Mouse (Mus musculus) c-Kit-positive CD71-negative TER-119-negative erythroid progenitor cells, embryonic 14.5 days (primary cell): ENCODE measurements around the gene Fndc5.
A peak's percentile ranks its signal among the peaks of the same experiment; 100 is the strongest.

Experiments
- DNase-seq: peaks from one replicate; pipeline ENCODE4 v3.0.0-alpha.2; 2013; ENCODE audit warnings: low read depth

Fndc5 gene

DNA sequence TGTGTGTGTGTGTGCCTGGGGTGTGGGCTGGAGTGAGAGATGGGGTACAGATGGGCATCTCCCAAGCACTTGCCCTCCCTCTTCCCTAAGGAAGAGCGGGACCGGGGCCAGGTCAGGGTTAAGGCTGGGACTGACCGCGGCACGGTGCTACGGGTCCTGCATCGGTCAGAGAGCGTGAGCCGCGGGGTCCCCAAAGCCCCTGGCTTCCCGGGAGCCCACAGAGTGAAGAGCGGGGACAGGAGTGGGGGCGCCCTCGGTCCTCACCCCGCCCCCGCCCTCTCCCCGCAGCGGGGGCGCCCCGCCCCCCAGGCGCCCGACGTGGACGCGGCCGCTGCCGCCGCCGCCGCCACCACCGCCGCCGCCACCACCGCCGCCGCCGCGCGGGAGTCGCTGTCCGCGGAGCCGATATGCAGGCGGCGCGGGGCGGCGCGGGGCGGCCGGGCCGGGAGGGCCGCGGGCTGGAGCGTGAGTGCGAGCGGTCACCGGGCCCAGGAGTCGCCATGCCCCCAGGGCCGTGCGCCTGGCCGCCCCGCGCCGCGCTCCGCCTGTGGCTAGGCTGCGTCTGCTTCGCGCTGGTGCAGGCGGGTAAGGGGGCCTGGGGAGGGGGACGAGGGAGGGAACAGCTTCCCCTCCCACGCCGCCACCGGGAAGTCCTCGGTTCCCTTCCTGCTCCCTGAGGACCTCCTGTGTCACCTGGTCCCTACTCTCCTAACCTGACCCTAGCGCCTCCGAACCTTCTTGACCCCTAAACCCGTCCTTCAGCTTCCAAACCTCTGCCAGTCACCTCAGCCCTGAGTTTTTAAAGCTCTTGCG, at the start of gene Fndc5:
TSS of gene Fndc5 (plus strand) at position 421 of the 813 bp plus-strand sequence.
- DNase-seq = no peak

GRCm38 (mm10) chr4:129087850-129088249, 48.9 kb upstream of the Fndc5 start:
- no peak for DNase-seq

- DNase-seq = no peak
Measured at GRCm38 (mm10) chr4:129095276-129095675, 41.5 kb upstream of the Fndc5 start.

DNA sequence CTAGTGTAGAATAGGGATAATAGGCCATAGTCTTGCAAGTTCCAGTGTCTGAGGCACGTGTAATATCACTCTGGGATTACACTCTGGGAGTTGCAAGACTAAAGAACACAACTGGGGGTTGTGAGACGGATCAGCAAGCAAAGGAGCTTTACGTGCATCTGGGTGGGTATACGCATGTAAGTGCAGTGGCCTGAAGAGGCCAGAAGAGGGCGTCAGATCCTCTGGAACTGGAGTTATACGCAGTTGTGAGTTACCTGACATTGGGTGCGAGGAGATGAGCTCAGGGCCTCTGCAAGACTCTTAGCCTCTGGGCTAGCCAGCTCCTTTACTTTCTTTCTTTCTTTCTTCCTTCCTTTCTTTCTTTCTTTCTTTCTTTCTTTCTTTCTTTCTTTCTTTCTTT, 39.8 kb upstream of the Fndc5 start:
- no peak for DNase-seq

GRCm38 (mm10) chr4:129102133-129102829, 34.5 kb upstream of the Fndc5 start:
- DNase-seq = no peak

GRCm38 (mm10) chr4:129105356-129105755, 31.4 kb upstream of the Fndc5 start, which contains the start of gene Tmem54:
Gene Tmem54, plus strand, starts transcription at chr4:129105548.
- DNase-seq = no peak

DNA sequence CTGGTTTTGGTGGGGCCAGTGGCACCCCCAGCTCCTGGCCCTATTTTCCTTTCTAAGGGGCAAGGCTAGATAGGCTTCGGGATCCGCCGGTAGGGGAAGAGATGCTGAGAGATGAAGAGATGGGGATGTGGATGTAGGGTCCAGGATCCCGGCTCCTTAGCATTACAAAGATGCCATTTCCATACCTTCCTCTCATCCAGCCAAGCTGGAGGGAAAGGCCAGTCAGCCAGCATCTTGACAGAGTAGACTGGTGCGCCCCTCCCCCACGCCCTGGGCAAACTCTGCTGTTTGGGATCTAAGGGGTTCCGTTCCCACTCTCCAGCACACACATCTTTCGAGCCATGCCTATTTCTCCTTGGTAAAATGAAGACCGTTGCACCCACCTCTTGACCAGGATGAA, 30.7 kb upstream of the Fndc5 start:
- DNase-seq = no peak

GRCm38 (mm10) chr4:129107348-129107899, 29.4 kb upstream of the Fndc5 start:
- DNase-seq = no peak

- DNase-seq = no peak
Measured at GRCm38 (mm10) chr4:129108624-129109023, 28.2 kb upstream of the Fndc5 start.

DNA sequence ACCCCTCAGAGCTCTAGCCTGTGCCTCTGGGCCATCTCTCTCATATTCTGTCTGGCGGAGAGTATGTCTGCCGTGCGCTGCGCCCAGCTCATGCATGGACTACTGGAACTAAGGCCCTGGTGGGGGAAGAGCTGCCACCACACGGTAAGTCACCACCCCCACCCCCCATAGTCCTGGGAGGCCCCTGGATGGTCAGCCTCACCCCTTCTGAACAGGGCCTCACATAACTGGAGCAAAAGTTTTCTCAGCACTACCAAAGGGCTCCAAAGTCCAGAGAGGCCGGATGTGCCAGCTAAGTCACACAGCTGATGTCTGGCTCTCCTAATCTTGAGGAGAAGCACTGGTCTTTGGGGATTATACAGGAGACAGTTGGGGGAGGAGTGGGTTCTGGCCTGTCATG, 26.0 kb upstream of the Fndc5 start:
- no peak for DNase-seq

DNA sequence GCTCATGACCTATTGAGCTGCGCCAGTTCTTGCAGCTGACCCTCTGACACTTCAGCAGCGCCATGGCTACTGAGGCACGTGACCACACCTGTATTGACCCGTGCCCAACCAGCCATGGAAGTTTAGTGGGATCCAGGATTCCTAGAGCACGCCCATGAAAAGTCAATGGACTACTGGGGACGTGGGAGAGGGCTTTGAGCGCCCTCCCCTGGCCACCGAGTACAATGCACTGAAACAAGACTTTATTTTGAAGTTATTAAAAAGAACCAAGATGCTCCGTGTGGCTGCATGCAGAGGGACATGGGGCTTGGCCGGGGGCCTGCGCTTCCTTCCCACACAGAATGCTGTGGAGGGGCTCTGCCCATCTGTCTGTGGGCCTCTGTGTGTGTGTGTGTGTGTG, 25.4 kb upstream of the Fndc5 start:
- no peak for DNase-seq

GRCm38 (mm10) chr4:129112231-129112630, 24.6 kb upstream of the Fndc5 start:
- no peak for DNase-seq

DNA sequence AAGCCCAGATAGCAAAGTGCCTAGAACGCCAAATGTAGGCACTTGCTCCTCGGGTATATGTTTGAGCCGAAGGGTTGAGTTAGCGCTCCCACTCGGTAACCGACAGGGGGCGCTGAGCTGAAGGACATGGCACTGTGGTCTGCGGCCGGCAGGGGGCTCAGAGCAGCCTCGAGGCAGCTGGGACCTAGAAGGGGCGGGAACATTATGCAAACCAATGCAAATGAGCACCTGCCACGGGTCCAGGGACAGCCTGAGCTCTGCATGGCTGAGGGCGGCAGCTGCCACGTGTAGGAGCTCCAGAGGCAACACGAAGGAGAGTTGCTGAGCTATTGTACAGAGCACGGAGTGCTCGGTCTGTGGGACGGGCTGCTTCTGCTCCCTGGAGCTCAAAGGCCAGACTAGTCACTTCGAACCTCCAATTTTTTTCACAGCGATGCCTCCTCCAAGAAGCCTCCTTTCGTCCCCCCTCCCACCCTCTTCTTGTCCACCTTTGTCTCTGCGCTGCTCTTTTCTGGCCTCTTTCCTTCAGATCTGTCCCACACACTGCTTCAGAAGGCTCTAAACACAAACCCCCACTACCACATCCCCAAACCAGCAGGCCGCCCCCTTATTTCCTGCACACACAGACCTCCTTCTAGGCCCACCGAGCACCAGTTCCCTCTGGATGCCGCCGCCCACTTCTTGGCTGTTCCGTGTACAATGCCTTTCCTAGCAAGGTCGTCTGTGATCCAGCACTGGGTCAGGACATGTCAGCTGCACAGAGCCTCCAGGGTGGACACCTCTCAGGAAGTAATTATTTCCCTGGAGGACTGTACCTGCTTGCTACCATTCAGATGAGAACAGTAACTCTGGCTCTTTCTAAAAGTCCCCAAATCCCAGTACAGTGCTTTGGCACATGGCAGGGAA, 23.5 kb upstream of the Fndc5 start:
- peak; percentile 65 for DNase-seq

DNA sequence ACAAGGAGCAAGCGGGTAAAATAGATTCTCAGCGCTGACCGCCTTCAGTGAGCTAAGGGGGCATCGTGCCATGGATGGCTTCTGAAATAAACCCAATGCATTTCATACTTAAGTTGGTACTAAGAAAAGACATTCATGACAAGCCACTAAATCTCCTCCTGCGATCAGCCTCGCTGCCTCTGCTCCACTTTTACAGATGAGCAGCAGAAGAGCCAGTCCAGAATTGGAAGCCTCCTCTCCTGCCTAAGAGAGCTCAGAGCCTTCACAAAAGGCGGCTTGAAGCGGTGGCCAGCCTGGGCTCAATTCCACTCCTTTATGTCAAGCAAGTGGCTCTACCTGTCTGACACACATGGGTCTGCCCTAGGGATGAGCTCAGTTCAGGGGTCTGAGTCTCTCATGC, 20.1 kb upstream of the Fndc5 start:
- DNase-seq = no peak

DNA sequence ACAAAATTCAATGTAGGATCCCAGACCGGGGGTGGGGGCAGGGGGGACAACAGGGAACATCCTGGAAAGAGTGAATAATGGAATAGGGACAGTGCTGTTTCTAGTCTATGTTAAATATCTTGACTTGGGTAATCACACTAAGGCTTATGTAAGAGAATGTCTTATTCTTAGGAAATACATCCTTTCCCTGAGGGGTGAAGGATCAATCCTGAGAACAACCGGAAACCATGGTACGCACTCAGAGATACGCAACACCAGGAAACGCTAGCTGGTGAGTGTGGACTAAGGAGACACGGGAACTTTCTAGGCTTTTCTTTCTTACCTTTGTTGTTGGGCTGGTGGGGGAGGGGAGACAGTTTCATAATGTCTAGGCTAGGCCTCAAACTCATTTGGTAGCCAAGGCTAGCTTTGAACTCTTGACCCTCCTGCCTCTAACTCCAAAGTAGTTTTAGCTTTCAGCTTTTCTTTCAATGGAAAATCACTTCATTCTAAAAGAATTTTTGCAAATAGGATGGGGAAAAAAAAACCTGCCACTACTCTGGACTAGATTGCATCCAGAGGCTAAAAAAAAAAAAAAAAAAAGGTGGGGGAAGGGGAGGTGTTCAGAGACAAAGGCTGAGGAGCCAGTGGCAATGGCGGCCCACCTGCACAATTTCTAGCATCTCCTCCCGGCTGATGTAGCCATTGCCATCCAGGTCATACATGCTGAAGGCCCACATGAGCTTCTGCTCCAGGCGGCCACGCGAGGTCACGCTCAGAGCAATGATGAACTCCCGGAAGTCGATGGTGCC, 18.9 kb upstream of the Fndc5 start:
- DNase-seq = no peak

DNA sequence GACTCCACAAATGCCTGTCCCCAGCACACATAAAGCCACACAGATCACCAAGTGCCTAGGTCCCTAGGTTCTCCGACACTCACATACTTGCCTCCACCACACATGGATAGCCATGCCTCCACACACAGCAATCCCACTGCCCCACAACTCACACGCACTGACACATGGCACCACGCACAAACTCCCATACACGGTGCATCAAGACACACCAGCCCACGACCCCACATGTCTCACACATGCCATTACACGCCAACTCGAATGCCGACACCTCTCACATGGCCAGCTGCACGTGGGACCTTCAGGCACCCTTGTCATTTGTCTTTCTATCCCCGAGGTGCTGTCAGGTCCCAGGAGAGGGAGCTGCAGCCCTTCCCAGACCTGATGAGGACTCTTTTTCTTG, 17.1 kb upstream of the Fndc5 start:
- no peak for DNase-seq

- DNase-seq = peak; percentile 67
Measured at GRCm38 (mm10) chr4:129120520-129121445, 16.0 kb upstream of the Fndc5 start.

DNA sequence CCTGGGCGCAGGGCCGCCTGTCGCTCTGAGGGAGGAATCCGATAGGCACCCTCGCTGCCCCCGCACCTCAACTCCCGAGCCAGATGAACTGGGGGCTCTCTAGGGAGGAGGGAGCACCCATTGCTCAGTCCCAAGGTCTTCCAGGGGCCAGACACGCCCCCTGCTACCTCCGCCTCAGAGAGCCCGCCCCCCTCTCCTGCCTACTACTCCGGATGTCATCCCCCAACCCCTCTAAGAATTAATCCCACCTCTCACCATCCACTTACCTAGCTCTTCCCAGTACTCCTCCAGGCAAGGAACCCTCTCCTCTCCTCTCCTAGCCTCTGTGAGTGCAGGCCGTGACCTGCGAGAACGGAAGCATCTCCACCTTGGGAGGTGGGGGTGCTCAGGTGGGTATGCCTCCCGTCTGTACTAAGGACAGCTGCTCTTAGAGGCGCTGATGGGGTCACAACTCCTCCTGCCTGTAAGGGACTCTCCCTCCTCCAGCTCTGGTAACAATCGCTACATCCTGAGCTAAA, 15.2 kb upstream of the Fndc5 start, which contains the start of gene Hpca:
TSS of gene Hpca (minus strand) at position 468 of the 518 bp plus-strand sequence.
- no peak for DNase-seq

GRCm38 (mm10) chr4:129122107-129122506, 14.7 kb upstream of the Fndc5 start:
- no peak for DNase-seq

- no peak for DNase-seq
Measured at GRCm38 (mm10) chr4:129122719-129123118, 14.1 kb upstream of the Fndc5 start.
